Mouse (Mus musculus): ENCODE data around the gene Gm29133.
A peak's percentile ranks its signal among the peaks of the same experiment; 100 is the strongest.

The Gm29133 gene

DNA sequence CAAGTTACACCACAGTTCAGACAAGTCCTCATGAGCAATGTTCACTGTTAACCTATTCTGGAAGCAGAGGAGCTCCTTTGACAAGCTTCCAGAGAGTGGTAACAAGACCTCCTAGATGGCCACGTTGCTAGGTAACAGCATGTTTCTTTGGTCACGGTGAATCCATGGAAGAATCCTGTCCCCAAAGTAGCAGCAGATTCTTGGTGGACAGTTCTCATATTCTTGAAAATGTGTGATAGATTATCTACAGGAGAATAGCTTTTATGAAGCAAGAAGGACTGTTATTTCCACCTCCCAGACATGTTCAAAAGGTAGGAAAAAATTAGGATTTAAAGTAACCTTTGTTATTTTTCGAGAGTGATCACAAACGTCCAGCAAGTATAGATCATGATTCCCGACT lies at the start of gene Gm29133:
Gm29133 (plus strand) TSS at position 301 of the 400 bp plus-strand sequence.
- no peak for DNase-seq

DNA sequence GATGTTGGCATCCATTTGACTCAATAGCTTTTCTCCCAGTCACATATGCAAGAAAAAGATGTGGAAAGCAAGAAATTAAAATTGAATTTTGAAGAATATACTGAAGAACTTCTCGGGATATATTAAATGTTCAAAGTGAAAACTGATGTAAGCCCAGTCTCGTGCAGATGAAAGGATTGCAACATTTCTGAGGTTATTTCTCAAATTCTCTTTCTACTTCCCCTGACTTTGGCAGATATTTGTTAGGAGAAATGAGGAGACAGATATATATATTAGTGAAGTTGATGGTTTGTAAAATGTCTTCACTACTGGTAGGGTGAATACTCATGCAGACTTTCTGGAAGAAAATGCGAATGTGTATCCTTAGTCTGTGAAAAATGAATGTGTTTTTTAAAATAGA lies 48.9 kb upstream of the Gm29133 start:
- no peak for DNase-seq

DNA sequence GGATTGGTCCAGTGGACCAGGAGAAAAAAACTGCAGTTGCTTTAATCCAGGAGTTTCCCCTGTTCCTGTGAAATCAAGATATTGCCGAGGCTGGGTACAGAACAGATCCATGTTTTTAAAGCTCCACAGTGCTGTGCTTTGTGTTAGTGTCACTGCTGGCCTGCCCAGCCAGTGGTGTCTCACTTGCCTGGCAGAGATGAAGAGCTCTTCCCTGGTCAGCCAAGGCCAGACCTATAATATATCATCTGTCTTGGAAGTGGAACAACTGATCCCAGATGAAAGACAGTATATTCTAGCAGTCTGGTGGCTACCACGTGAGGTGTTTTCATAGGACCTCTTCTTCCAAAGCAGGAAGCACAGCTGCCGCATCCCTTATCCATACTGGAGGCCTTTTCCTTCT lies 46.7 kb upstream of the Gm29133 start:
- DNase-seq: no peak

DNA sequence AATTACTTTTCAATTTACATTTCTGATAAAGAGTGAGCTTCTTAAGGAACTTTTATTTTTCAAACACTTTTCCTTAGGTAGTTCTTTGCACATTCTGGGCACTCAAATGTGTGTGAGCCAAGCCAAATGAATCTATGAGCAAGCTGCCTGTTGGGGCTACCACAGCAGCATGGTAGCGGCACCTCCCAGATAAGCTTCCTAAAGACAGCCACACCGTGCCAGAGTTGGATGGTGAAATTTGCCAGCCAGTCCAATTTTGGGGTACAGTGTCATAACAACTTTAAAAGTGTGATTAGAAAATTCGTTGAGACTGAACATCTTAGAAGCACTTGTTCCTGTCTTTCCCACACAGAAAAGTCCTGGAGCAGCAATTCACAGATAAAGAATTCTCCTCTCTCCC lies 41.5 kb upstream of the Gm29133 start:
- DNase-seq: no peak

DNA sequence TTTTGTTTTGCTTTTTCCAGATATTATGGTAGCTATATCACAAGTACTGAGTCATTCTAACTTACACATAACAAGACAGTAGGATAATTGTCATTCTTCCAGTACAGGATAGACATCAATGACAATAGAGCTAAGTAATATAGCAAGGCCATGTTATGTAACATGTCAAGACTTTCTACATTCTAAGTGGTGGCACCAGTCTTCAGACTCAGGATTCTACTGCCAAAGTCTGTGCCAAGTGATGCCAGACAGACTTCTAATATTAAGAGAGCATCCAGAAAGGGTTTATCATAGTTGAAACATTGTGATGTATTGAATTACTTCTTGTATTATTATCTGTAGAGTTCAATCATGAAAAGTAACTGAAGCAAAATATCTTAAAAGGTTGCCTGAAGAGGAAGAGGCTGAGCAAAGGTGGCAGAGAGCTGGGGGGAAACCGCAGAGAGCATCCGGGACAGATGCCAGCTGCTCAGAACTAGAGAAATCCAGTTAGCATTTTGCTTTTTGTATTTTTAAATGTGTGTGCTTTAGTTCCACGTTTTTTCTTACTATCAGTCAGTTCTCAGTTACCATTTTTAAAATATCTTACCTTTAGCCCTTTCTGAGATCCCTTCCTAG lies 34.2 kb upstream of the Gm29133 start:
- DNase-seq: peak; percentile 67 to 75

DNA sequence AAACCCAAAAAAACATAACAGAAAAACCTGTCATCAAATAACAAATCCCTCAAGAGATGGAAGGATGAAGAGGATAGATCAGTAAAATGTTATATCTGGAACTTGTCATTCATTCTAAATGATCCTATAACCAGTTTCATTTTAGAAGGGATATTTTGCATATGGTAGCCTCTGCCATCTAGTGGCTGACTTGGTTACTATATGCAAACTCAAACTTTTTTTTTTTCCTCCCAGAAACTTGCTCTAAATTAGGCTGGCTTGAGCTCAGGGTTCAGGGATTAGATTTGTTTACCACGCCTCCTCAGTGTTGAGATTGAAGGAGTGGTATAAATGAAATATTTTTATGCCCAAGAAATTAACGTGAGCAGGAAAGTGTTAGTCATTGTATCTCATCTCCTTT lies 27.3 kb upstream of the Gm29133 start:
- DNase-seq: no peak

DNA sequence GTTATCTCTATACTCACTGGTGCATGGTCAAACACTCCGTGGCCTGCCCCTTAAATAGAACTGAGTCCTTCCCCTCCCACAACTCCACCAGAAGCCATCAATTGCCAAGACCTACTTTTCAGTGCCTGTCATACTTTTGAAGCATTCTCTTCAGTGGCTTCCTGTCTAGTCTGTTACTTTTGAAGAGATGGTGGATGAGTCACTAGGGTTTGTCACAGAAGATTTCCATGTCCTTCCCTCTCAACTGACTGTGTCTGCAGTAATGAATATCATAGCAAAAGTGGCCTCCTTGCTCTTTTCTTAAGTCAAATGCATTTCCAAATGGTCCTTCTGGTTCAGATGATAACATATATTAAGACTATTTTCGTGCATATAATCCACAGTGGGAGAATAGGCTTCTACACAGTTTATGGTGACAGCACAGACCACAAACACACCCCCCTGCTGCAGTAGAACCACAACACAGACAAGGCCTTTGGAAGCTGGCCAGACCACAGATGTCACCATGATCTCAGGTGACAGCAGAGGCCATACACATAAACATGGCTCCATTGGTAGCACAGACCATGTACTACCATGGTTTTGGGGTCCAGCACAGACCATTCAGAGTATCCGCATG lies 16.9 kb upstream of the Gm29133 start:
- DNase-seq: peak in 1 of 2 experiments; percentile 4

DNA sequence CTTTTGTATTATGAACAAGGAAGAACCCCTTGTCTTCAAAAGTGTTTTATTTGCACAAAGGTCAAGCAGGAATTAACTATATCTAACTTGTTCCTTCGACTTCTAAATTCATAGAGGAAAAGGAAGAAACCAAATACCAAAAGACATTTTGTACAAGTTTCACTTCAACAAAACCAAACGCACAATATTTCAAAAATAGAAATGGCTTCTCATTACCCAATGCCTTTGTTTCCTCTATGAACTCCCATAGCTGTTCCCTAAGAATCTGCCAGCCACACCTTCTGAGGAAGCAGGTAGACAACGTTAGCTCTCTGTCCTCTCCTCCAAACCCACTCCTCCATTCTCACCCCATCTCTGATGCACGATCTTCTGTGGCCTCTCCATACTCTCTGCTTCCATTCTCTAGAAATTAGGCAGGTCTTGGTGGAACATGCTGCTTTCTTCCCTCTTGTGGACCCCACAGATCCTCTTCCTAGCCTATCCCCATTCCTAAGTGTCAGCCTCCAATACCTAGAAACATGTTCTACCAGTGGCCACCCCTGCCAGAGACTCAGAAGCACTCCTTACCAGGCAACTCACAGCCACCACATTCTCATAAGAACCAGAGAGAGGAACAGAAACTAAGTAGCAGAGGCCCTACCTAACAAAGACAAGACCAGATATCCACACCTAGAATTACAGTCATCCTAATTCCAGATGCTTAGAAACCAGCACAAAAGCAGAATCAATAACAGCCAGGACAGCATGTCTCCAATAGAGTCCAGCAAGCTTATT lies 4.1 kb upstream of the Gm29133 start:
- DNase-seq: no peak

DNA sequence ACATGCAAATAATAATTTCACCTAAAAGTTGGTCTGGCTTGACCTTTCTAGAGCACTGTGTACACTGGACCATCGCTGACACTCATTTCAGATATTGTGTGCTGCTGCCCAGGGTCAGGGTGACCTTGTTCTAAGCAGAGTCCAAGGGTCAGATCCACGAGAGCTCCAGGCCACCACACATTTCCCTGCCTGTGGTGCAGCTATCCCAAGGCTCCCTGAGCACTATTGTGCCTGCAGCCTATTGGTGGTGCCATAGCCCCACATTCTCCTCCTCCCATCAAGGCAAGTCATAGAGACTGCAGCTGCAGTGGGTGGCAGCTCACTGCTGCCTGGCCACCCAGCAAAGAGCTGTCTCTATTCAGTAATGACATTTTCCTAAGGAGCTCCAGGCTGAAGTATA lies 2.7 kb upstream of the Gm29133 start:
- DNase-seq: no peak

DNA sequence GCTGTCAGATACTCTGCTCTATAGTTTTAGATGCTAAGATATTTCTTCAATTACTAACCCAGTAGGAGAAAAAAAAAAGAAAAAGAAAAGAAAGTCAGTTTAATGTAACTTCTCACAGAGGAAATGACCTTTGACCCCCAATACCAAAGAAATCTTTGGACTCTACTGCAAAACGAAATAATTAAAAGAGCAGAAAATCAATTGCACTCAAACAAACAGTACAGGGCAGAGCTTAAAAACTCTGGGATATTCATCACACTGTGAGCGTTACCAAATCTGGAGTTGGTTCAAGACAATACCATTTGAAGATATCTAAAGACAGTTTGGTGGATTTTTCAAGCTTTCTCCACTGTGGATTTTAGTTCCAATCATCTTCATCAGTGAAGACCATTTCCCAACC lies 15.4 kb downstream of the Gm29133 start:
- no peak for DNase-seq

DNA sequence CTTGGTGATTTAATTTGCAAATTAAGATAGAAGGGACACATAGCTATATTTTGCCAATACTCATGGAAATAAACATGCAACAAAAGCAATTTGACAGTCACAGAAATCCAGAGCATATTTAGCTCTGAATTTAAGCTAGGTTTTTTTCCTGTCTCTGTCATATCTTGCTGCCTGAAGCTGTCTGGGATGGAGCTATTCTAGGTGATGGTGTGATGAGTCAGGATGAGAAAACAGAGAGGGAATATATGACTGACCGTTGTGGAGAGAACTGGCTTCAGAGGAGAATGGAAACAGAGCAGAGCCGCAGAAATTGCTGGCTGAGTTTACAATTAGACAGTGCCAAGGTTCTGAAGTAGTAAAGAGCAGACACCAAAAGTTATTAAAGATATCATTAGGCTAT lies 26.3 kb downstream of the Gm29133 start:
- DNase-seq: no peak

DNA sequence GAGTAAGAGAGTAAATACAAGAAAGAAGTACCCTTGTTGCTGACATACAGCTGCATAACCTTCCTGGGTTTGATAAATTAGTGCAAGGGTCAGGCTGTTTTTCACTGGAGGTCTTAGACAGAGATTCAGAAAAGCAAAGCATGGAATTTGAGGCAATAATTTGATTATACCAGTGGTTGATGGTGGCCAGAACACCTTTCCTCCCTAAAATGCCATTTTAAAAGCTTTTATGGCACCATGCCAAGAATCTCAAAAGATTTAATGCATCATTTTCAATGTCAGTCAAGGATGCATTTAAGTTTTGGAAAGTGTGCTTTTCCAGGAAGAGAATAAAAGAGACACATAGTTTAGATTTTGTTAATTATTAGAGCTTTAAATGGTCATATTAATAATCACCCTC lies 60.0 kb downstream of the Gm29133 start:
- DNase-seq: no peak

DNA sequence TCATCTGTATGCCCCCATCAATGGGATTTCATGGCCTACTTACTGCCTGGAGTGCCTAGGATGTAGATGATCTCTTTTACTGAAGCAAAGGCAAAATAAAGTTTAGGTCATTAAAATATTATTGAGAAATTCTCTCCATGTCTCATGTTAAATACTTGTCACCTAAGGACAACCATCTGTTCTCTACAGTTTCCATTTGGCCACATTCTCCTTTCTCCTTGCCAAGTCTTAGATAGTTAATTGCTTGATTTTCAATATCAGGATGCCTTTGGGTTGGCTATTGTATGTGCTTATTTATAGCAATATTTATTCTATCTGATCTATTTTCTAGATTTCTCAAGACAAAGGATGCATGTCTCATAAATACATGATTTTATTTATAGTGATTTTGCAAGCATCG lies 75.9 kb downstream of the Gm29133 start:
- no peak for DNase-seq

DNA sequence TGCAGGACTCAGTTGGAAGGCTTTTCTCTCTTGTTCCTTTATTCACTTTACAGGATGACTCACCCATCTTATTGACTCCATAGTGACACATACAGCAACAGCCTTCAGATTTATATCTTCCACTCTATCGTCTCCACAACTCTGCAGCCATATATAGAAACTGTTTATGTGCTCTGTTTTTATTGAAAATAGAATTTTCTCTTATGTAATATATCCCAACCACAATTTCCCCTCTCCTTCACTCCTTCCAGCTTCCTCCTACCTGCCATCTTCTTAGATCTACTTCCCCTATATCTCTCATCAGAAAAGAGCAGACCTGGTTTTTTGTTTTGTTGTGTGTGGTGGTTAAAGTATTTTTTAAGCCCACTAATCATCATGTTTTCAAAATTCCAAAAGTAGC lies 76.5 kb downstream of the Gm29133 start:
- no peak for DNase-seq

DNA sequence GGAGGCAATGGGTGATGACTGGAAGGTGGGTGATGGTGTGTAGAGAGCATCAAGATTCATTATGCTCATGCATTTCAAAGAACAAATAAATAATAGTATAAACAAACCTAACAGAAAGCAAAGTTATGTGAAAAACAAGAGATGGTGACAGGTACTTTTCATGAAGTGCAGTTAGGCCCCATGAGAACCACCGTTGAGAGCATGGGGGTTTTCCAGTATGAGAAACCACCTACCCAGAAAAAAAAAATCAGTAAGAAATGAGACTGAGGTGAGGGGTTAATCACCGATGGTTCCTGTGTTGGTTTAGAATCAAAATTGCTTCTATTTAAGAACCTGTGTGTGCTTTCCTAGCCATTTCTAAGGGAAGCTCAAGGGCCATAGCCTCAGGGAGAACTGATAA lies 86.8 kb downstream of the Gm29133 start:
- DNase-seq: no peak

DNA sequence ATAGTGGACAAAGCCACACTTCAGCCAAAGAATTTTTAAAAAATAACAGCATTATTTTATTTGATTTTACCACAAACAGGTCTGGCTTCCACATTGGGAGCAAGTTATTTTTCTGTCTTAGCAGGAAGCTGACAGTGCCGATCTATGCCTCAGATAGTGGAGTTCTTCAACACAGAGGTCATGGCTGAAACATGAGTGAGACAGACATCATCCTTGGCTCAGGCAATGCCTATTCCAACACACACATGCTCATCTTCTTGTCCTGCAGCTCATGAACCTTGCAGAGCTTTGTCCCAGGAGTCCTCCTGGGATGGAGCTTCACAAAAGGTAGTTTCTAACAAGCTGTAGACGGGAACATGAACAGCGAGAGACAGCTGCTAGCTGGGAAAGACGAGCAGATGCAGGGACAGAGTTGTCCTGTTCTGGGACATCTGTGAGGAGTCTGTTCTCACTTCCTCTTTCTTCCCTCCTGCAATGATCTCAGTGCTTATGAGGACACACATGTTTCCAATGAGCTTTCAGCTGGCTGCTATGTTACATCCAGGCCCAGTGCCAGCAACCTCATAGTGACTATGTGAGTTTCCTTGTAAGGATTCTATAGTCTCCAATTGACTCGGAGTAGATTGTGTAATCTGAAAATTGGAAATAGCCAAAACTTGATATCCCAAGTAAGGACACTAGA lies 87.4 kb downstream of the Gm29133 start:
- no peak for DNase-seq
